Mouse (Mus musculus) forebrain, postnatal 0 days (tissue): ENCODE results near the gene Stx6. TPM values are rescaled to one million over a fixed set of nuclear protein-coding genes. Genes with fewer than 3 reads are reported as not detected.
A peak's percentile ranks its signal among the peaks of the same experiment; 100 is the strongest.

Experiments used
- ATAC-seq: fragments of 200-750 bp; cut with Nextera tagmentation; 2 replicates; pipeline ENCODE4 v1.8.0; 2017; ENCODE audit warnings: mild to moderate bottlenecking, moderate library complexity
- DNase-seq: peaks from one replicate; pipeline ENCODE4 v3.0.0-alpha.2; 2015
- H3K27ac ChIP-seq: fragments of 300-500 bp; sonication (generic); 2 replicates; pipeline ENCODE4 v1.5.1; 2014; ENCODE audit warnings: low read depth, mild to moderate bottlenecking, antibody characterized with exemption, low read length, moderate library complexity, mixed read lengths
- H3K27me3 ChIP-seq: fragments of 300-500 bp; sonication (generic); 2 replicates; pipeline ENCODE4 v1.6.1; 2014; ENCODE audit warnings: mild to moderate bottlenecking, low read length, mixed read lengths; ENCODE audit not compliant: insufficient read depth
- H3K36me3 ChIP-seq: fragments of 300-500 bp; sonication (generic); 2 replicates; pipeline ENCODE4 v1.6.1; 2014; ENCODE audit warnings: mild to moderate bottlenecking, moderate library complexity; ENCODE audit not compliant: insufficient read depth
- H3K4me1 ChIP-seq: fragments of 300-500 bp; sonication (generic); 2 replicates; pipeline ENCODE4 v1.6.1; 2014; ENCODE audit warnings: antibody characterized with exemption; ENCODE audit not compliant: insufficient read depth
- H3K4me2 ChIP-seq: fragments of 300-500 bp; sonication (generic); 2 replicates; pipeline ENCODE4 v1.6.1; 2014; ENCODE audit warnings: low read depth, mild to moderate bottlenecking, moderate library complexity
- H3K4me3 ChIP-seq: fragments of 300-500 bp; sonication (generic); 2 replicates; pipeline ENCODE4 v1.5.1; 2014; ENCODE audit warnings: low read depth, low read length, mixed read lengths
- H3K9ac ChIP-seq: fragments of 300-500 bp; sonication (generic); 2 replicates; pipeline ENCODE4 v1.6.1; 2014; ENCODE audit warnings: mild to moderate bottlenecking
- H3K9me3 ChIP-seq: fragments of 300-500 bp; sonication (generic); 2 replicates; pipeline ENCODE4 v1.6.1; 2016; ENCODE audit warnings: low read length
- CTCF ChIP-seq: sonication (generic); IDR thresholded peaks from 2 replicates; pipeline ENCODE4 v1.5.1; 2016; ENCODE audit warnings: antibody characterized with exemption, control low read depth, low read depth
- WGBS: fragments of 180-500 bp; shearing (Covaris S2); extraction: QIAGEN DNeasy Blood & Tissue Kit; methylation state at CpG from one replicate; pipeline ENCODE4 v1.1.7; 2014; 5-methylcytosine and 5-hydroxymethylcytosine counted together
- polyA plus RNA-seq: library from polyadenylated mRNA; unstranded; fragments of >200 nt; fragmentation: Nextera tagmentation; extraction: Ambion mirVana; gene quantifications from 2 replicates; pipeline ENCODE4 v1.2.1, GENCODE M21; 2015
- total RNA-seq: library from RNA; depleted of rRNA; stranded (reverse); fragments of >200 nt; gene quantifications from 2 replicates; pipeline ENCODE4 v1.2.3, GENCODE M21; 2014

Stx6 gene
- total and polyA plus RNA-seq, 2 experiments from 2014 or later, result 97.5 to 120 TPM

- no peak for DNase-seq
- Histone ChIP-seq H3K4me2 (no peak overlapping the region), H3K27ac (peak overlapping the region; percentile 40; the same call in 1 of the 2 replicates), H3K36me3 (no peaks in the 10 kb centered on the region; the same call in 1 of the 2 replicates), H3K4me1 (peaks cover 12% of the 10 kb centered on the region), H3K9me3 (no peaks in the 10 kb centered on the region), H3K9ac (no peak overlapping the region), H3K27me3 (no peaks in the 10 kb centered on the region), H3K4me3 (no peak overlapping the region)
- WGBS, result 38% methylated on average over 11 of the region's 11 CpGs
- no peak for TF ChIP-seq CTCF
- peak; percentile 51 for ATAC-seq
These were observed 63.7 kb downstream of the Stx6 start for GRCm38 (mm10) chr1:155222101-155222669.

- Histone ChIP-seq H3K4me1 (peaks cover 12% of the 10 kb centered on the region), H3K36me3 (no peaks in the 10 kb centered on the region; the same call in 1 of the 2 replicates), H3K27ac (no peak overlapping the region), H3K4me2 (no peak overlapping the region), H3K4me3 (no peak overlapping the region), H3K9ac (no peak overlapping the region), H3K9me3 (no peaks in the 10 kb centered on the region), H3K27me3 (no peaks in the 10 kb centered on the region)
- DNase-seq (no peak), ATAC-seq (no peak)
- 89% methylated on average over 6 of the region's 6 CpGs for WGBS
- TF ChIP-seq CTCF, result no peak
These were observed 64.5 kb downstream of the Stx6 start for GRCm38 (mm10) chr1:155223036-155223435.

GRCm38 (mm10) chr1:155223849-155224554, 65.5 kb downstream of the Stx6 start:
- Histone ChIP-seq H3K9ac (no peak overlapping the region), H3K9me3 (no peaks in the 10 kb centered on the region), H3K4me3 (no peak overlapping the region), H3K4me1 (peaks cover 12% of the 10 kb centered on the region), H3K36me3 (no peaks in the 10 kb centered on the region; the same call in 1 of the 2 replicates), H3K4me2 (peak overlapping the region; percentile 20), H3K27ac (no peak overlapping the region), H3K27me3 (no peaks in the 10 kb centered on the region)
- DNase-seq (peak; percentile 75), ATAC-seq (peak; percentile 76)
- 31% methylated on average over 16 of the region's 16 CpGs for WGBS
- TF ChIP-seq CTCF, result peak; percentile 91

- Histone ChIP-seq H3K27ac (peak overlapping the region; percentile 54; the same call in 1 of the 2 replicates), H3K4me2 (no peak overlapping the region), H3K9me3 (no peaks in the 10 kb centered on the region), H3K27me3 (no peaks in the 10 kb centered on the region), H3K9ac (0 out of 2 replicates have a peak overlapping the region, but pooled peaks have one; percentile 3), H3K4me1 (peaks cover 32% of the 10 kb centered on the region), H3K4me3 (no peak overlapping the region), H3K36me3 (no peaks in the 10 kb centered on the region; the same call in 1 of the 2 replicates)
- WGBS, result 22% methylated on average over 14 of the region's 14 CpGs
- peak; percentile 28 for ATAC-seq
- peak; percentile 62 for DNase-seq
- no peak for TF ChIP-seq CTCF
These were observed 71.2 kb downstream of the Stx6 start for GRCm38 (mm10) chr1:155229464-155230411.

- ATAC-seq, result peak; percentile 7; the same call in 1 of the 2 replicates
- no peak for DNase-seq
- Histone ChIP-seq H3K27me3 (no peaks in the 10 kb centered on the region), H3K27ac (peak overlapping the region; percentile 83; the same call in 1 of the 2 replicates), H3K4me1 (peaks cover 36% of the 10 kb centered on the region), H3K9ac (no peak overlapping the region), H3K4me2 (no peak overlapping the region), H3K4me3 (no peak overlapping the region), H3K9me3 (no peaks in the 10 kb centered on the region), H3K36me3 (no peaks in the 10 kb centered on the region)
- TF ChIP-seq CTCF, result no peak
- WGBS, result 39% methylated on average over 12 of the region's 12 CpGs
These were observed 73.9 kb downstream of the Stx6 start for GRCm38 (mm10) chr1:155232385-155232784.

- ATAC-seq, result no peak
- no peak for TF ChIP-seq CTCF
- H3K27ac ChIP-seq, result peak overlapping the region; percentile 83
- H3K4me3 ChIP-seq, result no peak overlapping the region
- no peaks in the 10 kb centered on the region for H3K9me3 ChIP-seq
- H3K4me1 ChIP-seq, result peaks cover 40% of the 10 kb centered on the region
- no peak for DNase-seq
- H3K9ac ChIP-seq, result no peak overlapping the region
- H3K36me3 ChIP-seq, result no peaks in the 10 kb centered on the region
- no peaks in the 10 kb centered on the region for H3K27me3 ChIP-seq
- no peak overlapping the region for H3K4me2 ChIP-seq
- WGBS, result 56% methylated on average over 6 of the region's 6 CpGs
These were observed 74.3 kb downstream of the Stx6 start for GRCm38 (mm10) chr1:155232786-155233185.
